Mouse (Mus musculus) stomach, embryonic 16.5 days (tissue): ENCODE data around the gene Rrp1. TPM values are rescaled to one million over a fixed set of nuclear protein-coding genes. Genes with fewer than 3 reads are reported as not detected.

Experiments used
- ATAC-seq: fragments of 200-750 bp; cut with Nextera tagmentation; 2 replicates; pipeline ENCODE4 v1.8.0; 2017; ENCODE audit warnings: moderate number of reproducible peaks, moderate TSS enrichment; ENCODE audit not compliant: insufficient read depth, low FRiP score
- H3K27ac ChIP-seq: fragments of 300-500 bp; sonication (generic); 2 replicates; pipeline ENCODE4 v1.5.1; 2014; ENCODE audit warnings: low read length
- H3K27me3 ChIP-seq: fragments of 300-500 bp; sonication (generic); 2 replicates; pipeline ENCODE4 v1.6.1; 2014; ENCODE audit warnings: low read length, control low read depth, mixed read lengths; ENCODE audit not compliant: control insufficient read depth, insufficient read depth
- H3K36me3 ChIP-seq: fragments of 300-500 bp; sonication (generic); 2 replicates; pipeline ENCODE4 v1.6.1; 2014; ENCODE audit warnings: low read length; ENCODE audit not compliant: control insufficient read depth, insufficient read depth
- H3K4me1 ChIP-seq: fragments of 300-500 bp; sonication (generic); 2 replicates; pipeline ENCODE4 v1.6.1; 2014; ENCODE audit warnings: low read length, control low read depth, mixed read lengths; ENCODE audit not compliant: control insufficient read depth, insufficient read depth
- H3K4me2 ChIP-seq: fragments of 300-500 bp; sonication (generic); 2 replicates; pipeline ENCODE4 v1.6.1; 2014; ENCODE audit warnings: low read depth, low read length, mixed read lengths
- H3K4me3 ChIP-seq: fragments of 300-500 bp; sonication (generic); replicated peaks from 2 replicates; pipeline ENCODE4 v1.5.1; 2014; ENCODE audit warnings: mild to moderate bottlenecking, low read length
- H3K9ac ChIP-seq: fragments of 300-500 bp; sonication (generic); 2 replicates; pipeline ENCODE4 v1.6.1; 2014; ENCODE audit warnings: low read length
- H3K9me3 ChIP-seq: fragments of 300-500 bp; sonication (generic); replicated peaks from 2 replicates; pipeline ENCODE4 v1.6.1; 2016; ENCODE audit warnings: low read length, control low read depth; ENCODE audit not compliant: control insufficient read depth
- WGBS: fragments of 180-500 bp; shearing (Covaris S2); extraction: QIAGEN DNeasy Blood & Tissue Kit; methylation state at CpG from one replicate; pipeline ENCODE4 v1.1.7; 2014; 5-methylcytosine and 5-hydroxymethylcytosine counted together
- polyA plus RNA-seq: library from polyadenylated mRNA; unstranded; fragments of >200 nt; fragmentation: Nextera tagmentation; extraction: Ambion mirVana; gene quantifications from 2 replicates; pipeline ENCODE4 v1.2.1, GENCODE M21; 2015

The Rrp1 gene
- polyA plus RNA-seq, 1 experiment from 2014 or later = 242 TPM

DNA sequence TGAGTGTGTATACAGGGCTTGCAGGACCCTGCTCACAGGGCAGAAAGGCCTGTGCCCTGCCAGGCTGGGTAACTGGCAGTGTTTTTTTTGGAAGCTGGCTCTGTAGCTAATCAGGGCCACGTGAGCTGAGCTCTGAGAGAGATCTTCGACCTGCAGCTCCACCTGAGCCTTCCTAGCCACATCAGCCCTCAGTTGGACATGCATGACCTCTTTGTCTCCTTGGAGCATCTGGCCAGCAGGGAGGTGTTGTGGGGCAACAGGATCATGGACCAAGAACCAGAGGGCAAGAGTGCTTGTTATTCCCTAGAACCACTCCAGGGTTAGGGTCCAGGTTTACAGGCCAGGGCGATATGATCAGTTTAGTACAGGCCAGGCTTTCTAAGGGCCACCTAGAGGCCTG, 34.6 kb upstream of the Rrp1 start:
- Histone ChIP-seq H3K9ac (no peak overlapping the region), H3K4me3 (no peak overlapping the region), H3K9me3 (no peaks in the 10 kb centered on the region), H3K27me3 (no peaks in the 10 kb centered on the region), H3K4me2 (no peak overlapping the region), H3K36me3 (peaks cover 4% of the 10 kb centered on the region), H3K4me1 (no peaks in the 10 kb centered on the region), H3K27ac (no peak overlapping the region)
- 92% methylated on average over 3 of the region's 3 CpGs for WGBS
- ATAC-seq = no peak

DNA sequence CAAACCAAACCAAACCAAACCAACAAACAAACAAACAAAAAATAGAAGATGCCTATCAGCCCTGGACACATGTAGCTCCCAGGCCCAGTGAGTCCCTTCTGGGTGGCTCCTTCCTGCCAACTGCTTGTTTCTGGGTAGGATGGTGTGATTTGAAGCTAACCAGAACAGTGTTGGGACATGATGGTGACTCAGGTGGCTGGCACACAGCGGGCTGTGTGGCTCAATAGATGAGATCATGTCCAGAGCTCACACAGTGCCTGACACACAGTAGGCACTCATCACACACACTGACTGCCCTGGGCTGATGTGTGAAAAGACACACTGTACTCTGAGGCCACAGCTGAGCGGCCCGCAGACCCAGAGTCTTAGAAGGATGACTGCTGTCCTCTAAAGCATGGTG, 33.4 kb upstream of the Rrp1 start:
- H3K36me3 ChIP-seq = peaks cover 4% of the 10 kb centered on the region
- no peak for ATAC-seq
- H3K4me1 ChIP-seq = no peaks in the 10 kb centered on the region
- H3K4me3 ChIP-seq = no peak overlapping the region
- H3K27ac ChIP-seq = no peak overlapping the region
- H3K9me3 ChIP-seq = no peaks in the 10 kb centered on the region
- H3K9ac ChIP-seq = no peak overlapping the region
- H3K4me2 ChIP-seq = no peak overlapping the region
- WGBS = 89% methylated on average over 3 of the region's 3 CpGs
- no peaks in the 10 kb centered on the region for H3K27me3 ChIP-seq

DNA sequence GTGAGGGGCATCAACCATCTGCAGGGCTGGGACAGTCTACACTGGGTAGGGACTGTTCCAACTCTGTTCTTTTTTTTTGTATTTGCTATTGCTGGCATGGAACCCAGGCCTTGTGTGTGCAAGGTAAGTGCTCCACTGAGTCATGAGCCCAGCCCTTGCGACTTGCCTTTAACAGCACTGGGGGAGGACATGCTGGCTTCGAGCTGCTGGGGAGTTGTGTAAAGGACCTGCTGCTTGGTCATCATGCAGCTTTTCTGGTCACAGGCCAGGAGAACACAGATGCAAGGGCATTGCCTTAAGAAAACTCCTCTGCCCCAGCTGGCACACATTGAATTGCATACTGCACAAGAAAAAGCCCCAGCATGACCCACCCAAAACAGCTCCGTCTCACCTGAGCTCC, 29.4 kb upstream of the Rrp1 start:
- Histone ChIP-seq H3K27ac (no peak overlapping the region), H3K27me3 (no peaks in the 10 kb centered on the region), H3K9me3 (no peaks in the 10 kb centered on the region), H3K4me2 (no peak overlapping the region), H3K4me1 (no peaks in the 10 kb centered on the region), H3K36me3 (peaks cover 4% of the 10 kb centered on the region), H3K9ac (no peak overlapping the region), H3K4me3 (no peak overlapping the region)
- ATAC-seq = no peak
- 87% methylated on average over 3 of the region's 3 CpGs for WGBS

DNA sequence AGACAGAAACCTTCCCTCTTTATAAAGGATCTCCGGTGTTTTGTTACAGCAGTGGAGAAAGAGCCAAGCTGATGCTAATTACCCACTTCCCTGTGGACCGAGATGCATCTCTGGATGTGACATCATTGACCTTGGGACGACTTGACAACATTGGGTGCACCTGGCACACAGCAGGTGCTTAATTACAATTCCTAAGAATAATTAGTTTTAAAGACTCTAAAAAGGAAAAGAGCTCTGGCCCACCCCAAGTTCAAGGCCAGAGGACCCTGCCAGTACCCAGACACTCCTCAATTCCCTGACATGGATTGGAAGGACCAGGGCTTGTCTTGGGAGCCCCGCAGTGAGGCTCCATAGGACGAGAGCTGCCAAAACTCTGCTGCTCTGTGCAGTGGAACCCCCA, 28.8 kb upstream of the Rrp1 start:
- Histone ChIP-seq H3K27me3 (no peaks in the 10 kb centered on the region), H3K9me3 (no peaks in the 10 kb centered on the region), H3K4me1 (no peaks in the 10 kb centered on the region), H3K27ac (no peak overlapping the region), H3K4me3 (no peak overlapping the region), H3K4me2 (no peak overlapping the region), H3K9ac (no peak overlapping the region), H3K36me3 (peaks cover 4% of the 10 kb centered on the region)
- no peak for ATAC-seq
- 86% methylated on average over 5 of the region's 5 CpGs for WGBS

DNA sequence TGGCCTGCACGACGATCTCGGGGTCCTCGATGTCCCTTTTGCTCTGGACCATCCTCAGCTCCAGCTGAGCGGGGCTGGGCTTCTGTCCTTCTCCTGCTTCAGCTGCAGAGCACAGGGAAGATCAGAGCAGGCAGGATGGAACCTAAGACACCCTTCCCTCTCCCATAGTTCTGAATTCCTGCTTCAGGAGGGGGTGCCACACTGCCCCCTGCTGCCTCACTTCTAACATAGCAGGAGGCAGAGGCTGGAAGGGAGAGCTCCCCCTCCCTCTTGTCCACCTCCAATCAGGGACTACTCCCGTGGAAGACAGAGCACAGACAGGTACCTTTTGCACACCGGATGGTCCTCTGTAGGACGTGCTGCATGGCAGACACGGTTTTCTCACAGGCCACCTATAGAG, 28.0 kb upstream of the Rrp1 start:
- no peak overlapping the region for H3K4me2 ChIP-seq
- ATAC-seq = no peak
- no peak overlapping the region for H3K27ac ChIP-seq
- no peaks in the 10 kb centered on the region for H3K27me3 ChIP-seq
- WGBS = 62% methylated on average over 9 of the region's 9 CpGs
- no peaks in the 10 kb centered on the region for H3K4me1 ChIP-seq
- no peak overlapping the region for H3K9ac ChIP-seq
- H3K36me3 ChIP-seq = peaks cover 4% of the 10 kb centered on the region
- no peak overlapping the region for H3K4me3 ChIP-seq
- H3K9me3 ChIP-seq = no peaks in the 10 kb centered on the region

DNA sequence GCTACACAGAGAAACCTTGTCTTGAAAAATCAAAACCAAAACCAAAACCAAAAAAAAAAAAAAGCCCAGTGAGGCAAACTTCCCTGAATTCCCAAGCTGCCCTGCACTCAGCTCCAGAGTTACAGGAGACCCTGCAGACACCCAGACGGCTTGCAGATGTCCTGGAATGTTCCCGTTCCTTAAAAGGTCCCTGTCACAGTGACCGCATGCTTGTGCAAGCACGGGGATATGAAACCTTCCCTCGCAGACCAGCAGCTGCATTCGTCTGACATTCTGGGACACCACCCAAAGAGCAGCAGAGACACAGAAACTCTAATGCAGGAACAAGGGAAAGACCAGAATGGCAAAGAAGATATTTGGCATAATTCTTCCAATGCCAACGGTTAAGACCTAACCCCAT, 27.1 kb upstream of the Rrp1 start:
- Histone ChIP-seq H3K9me3 (no peaks in the 10 kb centered on the region), H3K27ac (no peak overlapping the region), H3K27me3 (no peaks in the 10 kb centered on the region), H3K4me3 (no peak overlapping the region), H3K36me3 (peaks cover 4% of the 10 kb centered on the region), H3K4me2 (no peak overlapping the region), H3K9ac (no peak overlapping the region), H3K4me1 (no peaks in the 10 kb centered on the region)
- ATAC-seq = no peak
- 80% methylated on average over 7 of the region's 7 CpGs for WGBS

DNA sequence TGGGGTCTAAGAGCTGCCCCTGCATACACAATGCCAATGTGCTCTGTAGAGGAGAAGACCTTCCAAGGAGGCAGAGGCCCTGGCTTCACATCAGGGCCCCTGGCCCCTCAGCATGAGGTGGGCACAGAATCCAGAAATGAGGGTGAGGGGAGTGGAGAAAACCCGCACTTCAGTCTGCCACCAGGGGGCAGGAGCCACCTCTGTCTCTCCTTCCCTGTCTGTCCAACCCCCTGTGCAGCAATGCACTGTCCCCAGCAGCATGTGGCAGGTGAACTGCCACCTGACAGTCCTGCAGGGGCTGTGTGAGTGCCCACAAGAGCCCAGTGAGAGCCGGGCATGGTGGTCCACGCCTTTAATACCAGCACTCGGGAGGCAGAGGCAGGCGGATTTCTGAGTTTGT, 26.7 kb upstream of the Rrp1 start:
- ATAC-seq = no peak
- H3K4me3 ChIP-seq = no peak overlapping the region
- H3K27me3 ChIP-seq = no peaks in the 10 kb centered on the region
- H3K9me3 ChIP-seq = no peaks in the 10 kb centered on the region
- 63% methylated on average over 5 of the region's 5 CpGs for WGBS
- H3K4me2 ChIP-seq = no peak overlapping the region
- peaks cover 4% of the 10 kb centered on the region for H3K36me3 ChIP-seq
- no peak overlapping the region for H3K9ac ChIP-seq
- H3K4me1 ChIP-seq = no peaks in the 10 kb centered on the region
- no peak overlapping the region for H3K27ac ChIP-seq

DNA sequence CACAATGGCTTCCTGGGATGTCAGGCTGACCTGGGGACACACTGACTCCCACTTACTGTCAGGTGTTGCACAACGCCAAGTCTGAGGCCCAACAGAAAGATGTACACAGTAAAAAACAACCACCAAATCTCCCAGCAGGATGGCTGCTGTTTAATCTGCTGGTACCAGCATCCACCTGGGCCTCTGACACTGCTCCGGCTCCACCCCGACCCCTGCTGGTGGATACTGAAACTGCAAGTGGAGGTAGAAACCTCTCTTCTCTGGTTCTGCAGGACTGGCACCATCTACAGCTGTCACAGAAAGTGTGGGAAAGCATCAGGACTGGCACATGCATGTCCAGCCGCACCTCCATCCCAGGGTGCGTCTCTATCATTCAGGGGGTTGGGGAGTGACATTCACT, 25.3 kb upstream of the Rrp1 start:
- WGBS = 10% methylated on average over 5 of the region's 5 CpGs
- no peaks in the 10 kb centered on the region for H3K36me3 ChIP-seq
- no peaks in the 10 kb centered on the region for H3K27me3 ChIP-seq
- no peak overlapping the region for H3K9ac ChIP-seq
- H3K4me3 ChIP-seq = no peak overlapping the region
- no peak overlapping the region for H3K27ac ChIP-seq
- peak; percentile 32; the same call in 1 of the 2 replicates for ATAC-seq
- no peaks in the 10 kb centered on the region for H3K4me1 ChIP-seq
- no peak overlapping the region for H3K4me2 ChIP-seq
- H3K9me3 ChIP-seq = no peaks in the 10 kb centered on the region

GRCm38 (mm10) chr10:78432853-78433252, 20.0 kb upstream of the Rrp1 start:
- H3K4me1 ChIP-seq = no peaks in the 10 kb centered on the region
- ATAC-seq = no peak
- no peak overlapping the region for H3K9ac ChIP-seq
- no peaks in the 10 kb centered on the region for H3K9me3 ChIP-seq
- no peaks in the 10 kb centered on the region for H3K27me3 ChIP-seq
- 69% methylated on average over 3 of the region's 3 CpGs for WGBS
- no peak overlapping the region for H3K4me2 ChIP-seq
- no peak overlapping the region for H3K4me3 ChIP-seq
- H3K27ac ChIP-seq = no peak overlapping the region
- H3K36me3 ChIP-seq = peaks cover 8% of the 10 kb centered on the region

DNA sequence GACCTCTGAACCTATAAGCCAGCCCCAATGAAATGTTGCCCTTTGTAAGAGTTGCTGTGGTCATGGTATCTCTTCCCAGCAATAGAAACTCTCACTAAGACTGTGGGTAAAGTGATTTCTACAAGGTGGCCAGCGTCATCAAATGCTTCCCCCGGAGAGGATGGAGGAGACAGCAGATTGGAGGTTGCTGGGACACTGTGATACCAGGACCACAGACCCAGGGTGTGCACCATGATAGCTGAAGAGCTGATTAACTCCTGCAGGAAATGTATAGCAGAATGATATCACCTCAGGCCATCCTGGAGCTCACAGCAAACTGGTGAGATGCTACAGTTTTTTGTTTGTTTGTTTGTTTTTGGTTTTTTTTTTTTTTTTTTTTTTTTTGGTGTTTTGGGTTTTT, 16.9 kb upstream of the Rrp1 start:
- peaks cover 18% of the 10 kb centered on the region for H3K36me3 ChIP-seq
- H3K4me2 ChIP-seq = no peak overlapping the region
- no peak overlapping the region for H3K9ac ChIP-seq
- H3K27ac ChIP-seq = no peak overlapping the region
- no peaks in the 10 kb centered on the region for H3K9me3 ChIP-seq
- WGBS = 92% methylated on average over 2 of the region's 2 CpGs
- no peaks in the 10 kb centered on the region for H3K27me3 ChIP-seq
- H3K4me1 ChIP-seq = peaks cover 11% of the 10 kb centered on the region
- no peak overlapping the region for H3K4me3 ChIP-seq
- no peak for ATAC-seq
